ENCODE assay signal across 26 mouse cellular contexts in genomic region chr19:36812011-36812410, GRCm38 (mm10). TPM values are rescaled to one million over a fixed set of nuclear protein-coding genes. Genes with fewer than 3 reads are reported as not detected.
DNase-seq lines count a peak whose midpoint lies in the region; ATAC-seq and TF ChIP-seq lines count a peak whose summit lies in the region.
"Had no signal": no experiment of that assay in that cellular context is flagged by ENCODE, and none has a peak within 500 bp of the region (broad histone marks: within the 10 kb centered on the region; RNA-seq: fewer than 3 reads in every experiment).

No protein-coding gene starts in this region.

- no peak for ATAC-seq in forebrain, embryonic 12.5 days (ENCODE audit: low FRiP score)
- ATAC-seq in forebrain, postnatal 0 days = no peak
- peak; percentile 59; the same call in 1 of the 2 replicates for ATAC-seq in kidney, embryonic 16.5 days (ENCODE audit: low FRiP score, low TSS enrichment)
- ATAC-seq: forebrain, embryonic 14.5 days; inflammation-experienced regulatory T-cells, adult 6 months; midbrain, embryonic 16.5 days had no signal

- H3K27ac ChIP-seq in forebrain, embryonic 12.5 days = no peak overlapping the region
- H3K27ac ChIP-seq in forebrain, postnatal 0 days (ENCODE audit: low read depth, low read length) = no peak overlapping the region
- peak overlapping the region; percentile 65 for H3K27ac ChIP-seq in kidney, embryonic 16.5 days (ENCODE audit: low read length)
- H3K27ac ChIP-seq: heart, embryonic 10.5 days; heart, embryonic 15.5 days; limb, embryonic 12.5 days; liver, embryonic 15.5 days had no signal

- peaks cover 6% of the 10 kb centered on the region; the same call in 1 of the 2 replicates for H3K27me3 ChIP-seq in forebrain, embryonic 12.5 days
- no peaks in the 10 kb centered on the region for H3K27me3 ChIP-seq in forebrain, postnatal 0 days (ENCODE audit: insufficient read depth, low read length)
- H3K27me3 ChIP-seq in kidney, embryonic 16.5 days (ENCODE audit: insufficient read depth, low read length) = no peaks in the 10 kb centered on the region
- H3K27me3 ChIP-seq: heart, embryonic 15.5 days; limb, embryonic 12.5 days; liver, embryonic 15.5 days had no signal

- H3K4me2 ChIP-seq in forebrain, embryonic 12.5 days = 0 out of 2 replicates have a peak overlapping the region, but pooled peaks have one; percentile 10
- H3K4me2 ChIP-seq in forebrain, postnatal 0 days (ENCODE audit: low read depth) = no peak overlapping the region
- no peak overlapping the region for H3K4me2 ChIP-seq in kidney, embryonic 16.5 days (replicated peaks; ENCODE audit: low read depth, low read length)
- H3K4me2 ChIP-seq: heart, embryonic 15.5 days; limb, embryonic 12.5 days; liver, embryonic 15.5 days; lung, embryonic 14.5 days; midbrain, embryonic 11.5 days had no signal

- no peak for DNase-seq in forebrain, postnatal 0 days
- no peak for DNase-seq in kidney, postnatal 25 days
- DNase-seq in 416B (ENCODE audit: low read depth) = peak; percentile 26
- peak; percentile 69 for DNase-seq in retina, embryonic 14.5 days (ENCODE audit: low spot score)
- DNase-seq in urinary bladder, postnatal 36 days (ENCODE audit: low spot score in 2 of 2) = no peak
- DNase-seq: adrenal gland, adult 2 months; B cell, adult 2 months; cerebellum, adult 8-10 months; gastrocnemius, postnatal 25 days; kidney, adult 8-10 months; layer of hippocampus, adult 9-11 months; lung, embryonic 14.5 days; lung, postnatal 14 days; right cerebral cortex, postnatal 4 days; thymus, adult 2 months; thymus, postnatal 36 days had no signal

- H3K4me1 ChIP-seq in forebrain, embryonic 12.5 days = peaks cover 3% of the 10 kb centered on the region; the same call in 1 of the 2 replicates
- no peaks in the 10 kb centered on the region for H3K4me1 ChIP-seq in forebrain, postnatal 0 days (ENCODE audit: insufficient read depth)
- H3K4me1 ChIP-seq in kidney, embryonic 16.5 days (ENCODE audit: insufficient read depth, low read length) = peaks cover 8% of the 10 kb centered on the region; the same call in 1 of the 2 replicates

- TF ChIP-seq CTCF in forebrain, postnatal 0 days (IDR thresholded peaks at IDR 0.05; ENCODE audit: low read depth) = no peak

- 42% methylated on average over 8 of the region's 8 CpGs for WGBS in forebrain, embryonic 12.5 days
- 33% methylated on average over 8 of the region's 8 CpGs for WGBS in forebrain, postnatal 0 days
- WGBS in kidney, embryonic 16.5 days = 48% methylated on average over 8 of the region's 8 CpGs

- no peaks in the 10 kb centered on the region for H3K36me3 ChIP-seq in forebrain, embryonic 12.5 days (replicated peaks)
- H3K36me3 ChIP-seq in forebrain, postnatal 0 days (ENCODE audit: insufficient read depth) = no peaks in the 10 kb centered on the region
- H3K36me3 ChIP-seq in kidney, embryonic 16.5 days (ENCODE audit: insufficient read depth, low read length) = no peaks in the 10 kb centered on the region
- H3K36me3 ChIP-seq: heart, embryonic 10.5 days; heart, embryonic 15.5 days; limb, embryonic 12.5 days; liver, embryonic 15.5 days had no signal

- H3K4me3 ChIP-seq in forebrain, embryonic 12.5 days (replicated peaks) = no peak overlapping the region
- H3K4me3 ChIP-seq in forebrain, postnatal 0 days (ENCODE audit: low read depth, low read length) = no peak overlapping the region
- no peak overlapping the region for H3K4me3 ChIP-seq in kidney, embryonic 16.5 days (ENCODE audit: low read length)
- H3K4me3 ChIP-seq: heart, embryonic 10.5 days; heart, embryonic 15.5 days; limb, embryonic 12.5 days; liver, embryonic 15.5 days had no signal

- no peaks in the 10 kb centered on the region for H3K9me3 ChIP-seq in forebrain, embryonic 12.5 days
- H3K9me3 ChIP-seq in forebrain, postnatal 0 days (ENCODE audit: low read length) = no peaks in the 10 kb centered on the region
- no peaks in the 10 kb centered on the region for H3K9me3 ChIP-seq in kidney, embryonic 16.5 days (ENCODE audit: low read length)
- H3K9me3 ChIP-seq: heart, embryonic 10.5 days; heart, embryonic 15.5 days; limb, embryonic 12.5 days; liver, embryonic 15.5 days had no signal

- no peak overlapping the region for H3K9ac ChIP-seq in forebrain, embryonic 12.5 days
- H3K9ac ChIP-seq in forebrain, postnatal 0 days = no peak overlapping the region
- H3K9ac ChIP-seq in kidney, embryonic 16.5 days (replicated peaks; ENCODE audit: low read length) = no peak overlapping the region
- H3K9ac ChIP-seq: heart, embryonic 15.5 days; limb, embryonic 12.5 days; liver, embryonic 15.5 days; lung, embryonic 14.5 days had no signal

RNA-seq across cellular contexts. Expression of gene Tnks2, which starts 22.0 kb away (rescaled TPM):
- polyA plus RNA-seq in forebrain, embryonic 12.5 days (2016; fragmentation: Nextera tagmentation; extraction: Ambion mirVana) = 76.3 and 78.2 TPM in 2 replicates
- total RNA-seq in forebrain, postnatal 0 days (2014; rRNA removed) = 175 and 182 TPM in 2 replicates
- 16.8 and 24.3 TPM in 2 replicates for polyA plus RNA-seq in forebrain, postnatal 0 days (2015; fragmentation: Nextera tagmentation; extraction: Ambion mirVana)
- polyA plus RNA-seq in kidney, embryonic 16.5 days (2015; fragmentation: Nextera tagmentation; extraction: Ambion mirVana) = 27.7 and 41.9 TPM in 2 replicates

Comparison
In these comparisons a context has a peak if more than half of its experiments do, and no peak if none do; other contexts are left out.
1. DNase-seq: peak in 416B (single experiment) and retina, embryonic 14.5 days (single experiment); none in forebrain, postnatal 0 days (single experiment), kidney, postnatal 25 days (0 of 2) and urinary bladder, postnatal 36 days (0 of 2).